Mouse (Mus musculus): ENCODE measurements at regions not wholly inside any gene's neighbourhood (a gene's known extent, or its start where the extent isn't known, plus 50 kb on each side); places are given as distances from the start of the nearest gene placed in this dataset.

GRCm38 (mm10) chr16:30736662-30737326, 137.3 kb downstream of the Fam43a start:
- no peak for DNase-seq (ENCODE audit: low spot score)

GRCm38 (mm10) chr16:30737524-30737923, 138.0 kb downstream of the Fam43a start:
- no peak for DNase-seq (ENCODE audit: low spot score)

DNA sequence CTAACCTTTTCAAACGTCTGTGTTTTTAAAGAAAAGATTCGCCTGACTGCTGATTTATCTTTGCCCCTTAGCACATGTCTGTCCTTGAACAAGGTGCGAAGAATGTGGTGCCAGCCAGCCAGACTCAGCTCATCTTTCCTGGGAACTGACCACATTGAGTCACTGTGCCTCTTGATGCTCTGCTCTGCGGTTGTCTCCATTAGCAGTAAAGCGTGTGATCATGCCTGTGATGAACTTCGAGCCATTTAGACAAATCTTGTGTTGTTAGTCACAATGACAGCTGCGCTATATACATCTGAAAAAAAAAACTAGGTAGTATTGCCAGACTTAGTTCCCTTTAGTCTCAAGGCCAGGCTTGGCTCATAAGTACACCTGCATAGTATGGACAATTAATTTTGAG, 140.1 kb downstream of the Fam43a start:
- no peak for DNase-seq (ENCODE audit: low spot score)

DNA sequence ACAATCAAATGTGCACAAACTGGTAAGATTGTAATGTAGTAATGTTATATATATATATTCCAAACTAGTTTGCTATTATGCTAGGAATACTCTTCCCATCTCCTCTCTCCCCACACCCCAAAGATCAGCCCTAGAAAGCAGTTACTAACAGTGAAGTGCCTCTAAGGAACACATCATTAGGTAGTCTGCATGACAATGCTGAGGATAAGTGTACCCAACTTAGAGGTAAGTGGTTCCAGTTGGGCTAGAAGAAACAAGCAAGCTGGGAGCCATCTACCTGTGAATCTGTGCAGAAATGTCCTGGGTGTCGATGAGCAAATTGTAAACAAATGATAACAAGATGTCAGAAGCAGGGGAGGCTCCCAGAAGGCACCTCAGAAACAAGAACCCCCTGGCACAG, 141.7 kb downstream of the Fam43a start:
- no peak for DNase-seq (ENCODE audit: low spot score)

DNA sequence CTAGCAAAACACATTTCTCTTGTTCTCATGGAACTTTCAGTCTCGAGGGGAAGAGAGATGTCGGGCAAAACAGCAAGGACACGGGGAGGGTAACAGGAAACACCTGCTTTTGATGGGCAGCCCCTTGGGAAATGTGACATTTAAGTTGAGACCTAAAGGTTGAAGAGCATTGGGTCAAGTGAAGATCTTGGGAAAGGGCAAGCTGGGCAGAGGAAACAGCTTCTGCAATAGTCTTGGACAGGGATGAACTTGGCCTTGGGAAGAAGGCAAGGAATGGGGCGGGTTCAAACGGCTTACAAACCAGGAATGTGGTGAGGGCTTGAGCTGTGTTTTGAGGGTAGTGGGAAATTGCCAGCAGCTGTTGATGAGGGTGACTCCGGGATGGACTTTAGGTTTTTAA, 143.0 kb downstream of the Fam43a start:
- DNase-seq (ENCODE audit: low spot score), result no peak

- no peak for DNase-seq (ENCODE audit: low spot score)
These were observed 144.0 kb downstream of the Fam43a start for GRCm38 (mm10) chr16:30743566-30743965.

- no peak for DNase-seq (ENCODE audit: low spot score)
These were observed 144.7 kb downstream of the Fam43a start for GRCm38 (mm10) chr16:30744237-30744636.

DNA sequence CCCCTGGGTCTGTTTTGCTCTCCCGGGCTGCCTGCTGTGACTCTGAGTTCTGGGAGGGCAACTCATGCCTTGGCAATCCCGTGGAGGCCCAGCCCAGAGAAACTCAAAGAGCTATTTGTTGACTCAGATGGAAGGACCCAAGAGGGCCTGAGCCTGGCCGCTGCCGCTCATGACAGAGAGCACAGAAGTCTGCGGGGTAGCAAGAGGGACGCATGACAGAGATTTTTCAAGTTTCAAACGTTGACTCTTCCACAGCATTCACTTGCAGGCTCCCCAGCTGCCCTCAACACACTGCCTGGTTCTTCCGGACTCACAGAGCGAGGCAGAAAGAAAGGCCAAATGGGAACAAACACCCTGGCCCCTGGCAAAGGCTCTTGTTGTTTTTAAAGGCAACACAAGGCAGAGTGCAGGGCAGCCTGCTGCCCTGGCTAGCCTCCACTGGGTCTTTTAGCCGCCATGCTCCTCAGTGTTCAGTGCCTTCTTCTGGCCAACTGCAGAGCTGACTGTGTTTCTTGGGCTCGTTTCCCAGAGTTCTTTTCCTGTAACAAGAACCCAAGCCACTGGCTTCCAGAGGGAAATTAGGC, 146.2 kb downstream of the Fam43a start:
- DNase-seq (ENCODE audit: low spot score), result no peak

- DNase-seq (ENCODE audit: low spot score), result no peak
These were observed 146.7 kb downstream of the Fam43a start for GRCm38 (mm10) chr16:30746211-30746610.

DNA sequence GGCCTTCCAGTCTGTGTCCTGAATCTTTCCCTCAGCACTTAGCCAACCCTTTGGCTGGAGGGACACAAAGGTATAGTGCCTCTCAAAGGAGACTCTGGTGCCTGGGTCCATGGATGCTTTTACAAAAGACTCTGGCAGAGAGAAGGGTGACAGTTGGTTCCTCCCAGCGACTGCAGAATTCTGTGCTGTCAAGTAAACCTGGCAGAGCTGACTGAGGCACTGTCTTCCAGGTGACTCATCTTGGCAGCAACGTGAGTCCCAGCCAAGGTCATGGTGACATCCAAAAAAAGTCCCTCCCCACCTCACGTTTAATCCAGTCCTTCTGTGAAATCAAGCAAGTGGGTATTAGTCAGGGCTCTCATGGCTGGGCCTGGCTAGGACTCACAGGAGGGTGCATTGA, 150.3 kb downstream of the Fam43a start:
- DNase-seq (ENCODE audit: low spot score), result no peak

- no peak for DNase-seq (ENCODE audit: low spot score)
These were observed 156.2 kb downstream of the Fam43a start for GRCm38 (mm10) chr16:30755771-30756170.

DNA sequence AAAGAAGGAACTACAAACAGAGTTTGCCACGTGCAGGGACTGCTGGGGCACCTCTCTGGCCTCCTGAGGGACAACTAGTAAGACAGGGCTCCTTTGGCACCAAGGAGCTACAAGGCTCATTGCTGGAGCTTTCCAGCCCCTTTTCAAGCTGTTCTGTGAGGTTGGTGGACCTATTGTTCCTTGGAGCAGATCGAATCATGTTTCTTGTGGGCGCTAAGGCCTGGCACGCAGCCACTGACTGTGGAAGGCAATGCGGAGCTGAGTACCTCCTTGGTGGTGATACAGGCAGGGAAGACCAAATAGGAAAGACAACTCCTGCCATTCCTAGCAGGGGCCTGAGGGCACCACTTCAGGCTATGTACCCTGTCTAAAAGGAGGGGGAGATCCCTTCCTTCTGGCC, 157.2 kb downstream of the Fam43a start:
- DNase-seq (ENCODE audit: low spot score), result no peak

DNA sequence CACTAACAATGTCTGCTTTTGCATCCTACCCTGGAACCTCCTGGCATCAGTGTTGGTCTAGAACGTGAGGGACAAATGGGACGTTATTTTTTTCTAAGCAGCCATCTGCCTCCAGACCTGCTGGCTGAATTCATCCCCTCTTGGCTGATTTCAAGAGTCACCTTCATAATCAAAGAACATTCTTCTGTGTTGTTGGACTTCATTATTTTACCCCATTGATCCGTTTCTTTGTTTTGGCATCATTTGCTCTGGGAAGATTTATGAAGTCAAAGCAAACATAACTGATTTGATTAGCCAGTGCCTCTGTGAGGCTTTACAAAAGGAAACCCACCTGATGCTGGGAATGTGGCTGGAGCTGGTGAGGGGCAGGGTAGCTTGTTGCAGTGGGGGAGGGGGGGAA, 158.0 kb downstream of the Fam43a start:
- no peak for DNase-seq (ENCODE audit: low spot score)

DNA sequence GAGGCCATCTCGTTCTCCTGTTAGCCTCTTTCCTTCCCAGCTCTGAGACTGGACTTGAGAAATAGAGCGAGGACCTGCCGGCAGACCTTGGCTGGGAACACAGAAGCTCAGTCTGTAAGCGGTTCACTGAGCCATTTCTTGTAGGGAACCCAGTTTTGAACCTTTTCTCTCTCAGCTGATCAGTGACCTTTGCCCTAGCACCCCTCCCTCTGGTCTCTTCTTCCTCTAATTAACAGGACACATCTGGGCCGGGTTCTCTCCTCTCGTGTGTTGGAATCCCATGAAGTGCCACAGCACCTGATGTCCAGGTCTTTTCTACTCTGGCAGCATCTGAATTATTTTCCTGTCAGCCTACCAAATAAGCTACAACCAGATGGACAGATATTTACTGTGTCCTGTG, 158.5 kb downstream of the Fam43a start:
- no peak for DNase-seq (ENCODE audit: low spot score)

GRCm38 (mm10) chr16:30759503-30759902, 160.0 kb downstream of the Fam43a start:
- DNase-seq (ENCODE audit: low spot score), result no peak

GRCm38 (mm10) chr16:30761201-30761710, 161.7 kb downstream of the Fam43a start:
- no peak for DNase-seq (ENCODE audit: low spot score)

- DNase-seq (ENCODE audit: low spot score), result no peak
These were observed 163.5 kb downstream of the Fam43a start for GRCm38 (mm10) chr16:30762898-30763595.

DNA sequence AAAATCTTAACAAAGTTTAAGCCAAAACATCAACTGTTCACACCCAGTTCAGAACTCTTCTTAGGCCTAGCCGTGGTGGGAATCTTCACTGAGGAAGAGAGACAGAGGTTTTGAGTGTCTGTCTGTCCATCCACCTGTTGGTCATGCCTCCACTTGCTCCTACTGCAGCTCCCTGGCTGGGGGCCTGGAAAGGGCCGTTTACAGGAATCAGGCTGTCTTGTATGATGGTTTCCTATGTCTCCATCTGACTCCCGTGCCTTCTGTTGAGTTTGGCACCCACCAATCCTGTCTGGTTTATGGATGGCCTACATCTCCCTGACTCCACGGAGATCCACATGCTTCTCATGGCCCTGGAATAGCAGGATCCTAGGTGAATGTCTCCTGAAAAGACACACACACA, 166.1 kb downstream of the Fam43a start:
- no peak for DNase-seq (ENCODE audit: low spot score)

GRCm38 (mm10) chr16:30769007-30769442, 169.5 kb downstream of the Fam43a start:
- no peak for DNase-seq (ENCODE audit: low spot score)

DNA sequence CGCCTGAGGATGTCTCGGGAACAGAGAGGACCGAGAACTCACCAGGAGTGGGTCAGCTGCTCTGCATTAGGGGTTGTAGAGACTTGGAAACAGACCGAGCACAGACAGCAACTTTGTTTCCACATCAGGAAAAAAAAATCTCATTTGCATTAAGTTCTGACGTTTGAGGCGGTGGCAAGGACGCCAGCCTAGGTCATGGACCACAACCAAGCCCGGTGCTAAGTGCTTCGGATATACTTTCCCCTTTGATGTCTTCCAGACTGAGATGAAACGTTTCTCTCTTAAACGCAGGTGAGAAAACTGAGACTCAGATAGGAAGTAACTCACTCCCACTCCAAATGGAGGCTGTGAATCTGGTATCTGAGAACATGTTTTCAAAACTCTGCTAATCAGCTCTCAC, 169.9 kb downstream of the Fam43a start:
- DNase-seq (ENCODE audit: low spot score), result no peak

- DNase-seq (ENCODE audit: low spot score), result no peak
These were observed 173.3 kb downstream of the Fam43a start for GRCm38 (mm10) chr16:30772802-30773201.

DNA sequence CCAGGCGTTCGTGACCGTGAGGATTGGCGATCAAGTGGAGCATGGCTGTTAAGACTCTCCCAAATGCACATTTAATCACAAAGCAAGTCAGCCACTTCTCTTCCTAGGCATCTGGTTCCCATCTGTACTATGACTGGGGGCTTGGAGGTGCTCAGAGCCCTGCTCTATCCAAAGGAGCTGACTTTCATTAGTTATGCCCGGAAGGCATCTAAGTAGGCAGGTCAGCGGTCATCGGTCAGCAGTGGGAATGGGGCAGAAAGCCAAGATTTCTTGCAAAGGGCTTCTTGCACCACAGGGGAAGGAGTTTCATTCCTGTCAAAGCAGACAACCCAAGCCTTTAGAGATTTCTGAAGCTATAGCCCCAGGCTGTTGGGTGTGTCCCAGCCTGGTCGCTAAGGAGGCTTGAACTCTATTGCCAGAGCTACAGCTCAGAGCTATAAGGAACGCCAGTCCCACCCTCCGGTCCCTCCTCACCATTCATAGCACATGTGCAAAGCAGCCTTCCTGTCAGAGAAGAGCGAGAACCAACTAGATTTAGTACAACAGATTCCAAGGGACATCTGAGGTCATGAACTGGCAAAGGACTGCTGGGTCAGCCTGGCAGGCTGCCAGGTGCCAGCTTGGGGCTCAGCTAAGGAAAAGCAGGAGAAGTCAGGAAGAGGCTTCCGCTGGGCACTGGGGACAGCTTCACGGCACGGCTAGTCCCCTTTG, 175.6 kb downstream of the Fam43a start:
- no peak for DNase-seq (ENCODE audit: low spot score)

Data from spleen, adult 12 weeks (tissue).